ENCODE assay signal across 8 mouse cellular contexts in genomic region chr1:164009235-164009634, GRCm38 (mm10). TPM values are rescaled to one million over a fixed set of nuclear protein-coding genes. Genes with fewer than 3 reads are reported as not detected.
DNase-seq lines count a peak whose midpoint lies in the region.

No protein-coding gene starts in this region.

- H3K36me3 ChIP-seq in limb, embryonic 10.5 days = no peaks in the 10 kb centered on the region

- H3K27me3 ChIP-seq in limb, embryonic 10.5 days (ENCODE audit: low read depth, poor library complexity, severe bottlenecking) = no peaks in the 10 kb centered on the region

- H3K27ac ChIP-seq in limb, embryonic 10.5 days = no peak overlapping the region

- DNase-seq in cerebellum, postnatal 14 days = peak; percentile 27 to 50
- no peak for DNase-seq in cerebellum, postnatal 36 days
- DNase-seq in left cerebral cortex, postnatal 4 days = peak; percentile 15
- no peak for DNase-seq in left cerebral cortex, adult 8-10 months (ENCODE audit: low spot score in 2 of 2)
- peak; percentile 62 for DNase-seq in ZHBTc4 (ENCODE audit: low read depth, low spot score)
- peak; percentile 34 for DNase-seq in limb, embryonic 10.5 days (ENCODE audit: low spot score)
- DNase-seq in telencephalon, adult 2 months (ENCODE audit: low read depth, low spot score) = peak; percentile 2
- no peak for DNase-seq in cerebellum, adult 18-20 months

- H3K4me1 ChIP-seq in limb, embryonic 10.5 days = no peaks in the 10 kb centered on the region

- no peaks in the 10 kb centered on the region for H3K9me3 ChIP-seq in limb, embryonic 10.5 days (replicated peaks)

- H3K4me3 ChIP-seq in limb, embryonic 10.5 days = no peak overlapping the region

- 48% methylated on average over 2 of the region's 2 CpGs for WGBS in limb, embryonic 10.5 days

- intact Hi-C loops in left cerebral cortex, postnatal 4 days (cut with DNase I) = loop anchor here (10.0 kb wide), 1 partner anchor 126 kb away; no protein-coding TSS in a partner anchor

RNA-seq across cellular contexts. Expression of gene Mettl18, which starts 14.5 kb away (rescaled TPM):
- total RNA-seq in left cerebral cortex, postnatal 4 days (2021) = 1 to 10 TPM; 5.1 to 5.2 TPM
- 1 to 10 TPM; 5.4 to 6.3 (median 5.9) TPM for total RNA-seq in left cerebral cortex, adult 8-10 months (2022)
- 10.4 and 12.0 TPM in 2 replicates for polyA plus RNA-seq in limb, embryonic 10.5 days (2016; fragmentation: Nextera tagmentation; extraction: Ambion mirVana)

RNA-seq across cellular contexts. Expression of gene BC055324, which starts 14.6 kb away (rescaled TPM):
- total RNA-seq in left cerebral cortex, postnatal 4 days (2021) = 1 to 10 TPM; 2.8 to 3.1 TPM
- total RNA-seq in left cerebral cortex, adult 8-10 months (2022) = 1 to 10 TPM in 3 of 4 experiments, under 1 TPM in 1; 0.95 to 2.5 (median 1.5) TPM
- polyA plus RNA-seq in limb, embryonic 10.5 days (2016; fragmentation: Nextera tagmentation; extraction: Ambion mirVana) = 46.9 and 49.3 TPM in 2 replicates

RNA-seq across cellular contexts. Expression of gene Sele, which starts 38.8 kb away (rescaled TPM):
- total RNA-seq in left cerebral cortex, postnatal 4 days (2021) = not detected
- total RNA-seq in left cerebral cortex, adult 8-10 months (2022) = under 1 TPM in 1 of 4 experiments, not detected in 3; 0.12 TPM
- not detected in 2 replicates for polyA plus RNA-seq in limb, embryonic 10.5 days (2016; fragmentation: Nextera tagmentation; extraction: Ambion mirVana)

RNA-seq across cellular contexts. Expression of gene Sell, which starts 52.5 kb away (rescaled TPM):
- under 1 TPM in 1 of 2 experiments, not detected in 1; 0.20 TPM for total RNA-seq in left cerebral cortex, postnatal 4 days (2021)
- under 1 TPM in 1 of 4 experiments, not detected in 3; 0.32 TPM for total RNA-seq in left cerebral cortex, adult 8-10 months (2022)
- polyA plus RNA-seq in limb, embryonic 10.5 days (2016; fragmentation: Nextera tagmentation; extraction: Ambion mirVana) = 0.08 TPM in 1 of 2 replicates, not detected in the other

Comparison
In these comparisons a context has a peak if more than half of its experiments do, and no peak if none do; other contexts are left out.
1. DNase-seq: peak in cerebellum, postnatal 14 days (2 of 2), left cerebral cortex, postnatal 4 days (single experiment), ZHBTc4 (single experiment), limb, embryonic 10.5 days (single experiment) and telencephalon, adult 2 months (single experiment); none in cerebellum, postnatal 36 days (0 of 2), left cerebral cortex, adult 8-10 months (0 of 2) and cerebellum, adult 18-20 months (0 of 2).